Mouse (Mus musculus) regulatory T cell (primary cell): ENCODE results near the gene Apoe.

ENCODE experiments used
- in situ Hi-C: fragments of 300-600 bp; cut with MboI, MseI; formaldehyde crosslinking; loops from one replicate; pipeline ENCODE4 v1.15.1; 2025; ENCODE audit warnings: high pct_unique_total_duplicates

Gene Apoe

GRCm38 (mm10) chr7:19716055-19716682 is 17.2 kb upstream of the Apoe start:
- in situ Hi-C loops: no loop called here

DNA sequence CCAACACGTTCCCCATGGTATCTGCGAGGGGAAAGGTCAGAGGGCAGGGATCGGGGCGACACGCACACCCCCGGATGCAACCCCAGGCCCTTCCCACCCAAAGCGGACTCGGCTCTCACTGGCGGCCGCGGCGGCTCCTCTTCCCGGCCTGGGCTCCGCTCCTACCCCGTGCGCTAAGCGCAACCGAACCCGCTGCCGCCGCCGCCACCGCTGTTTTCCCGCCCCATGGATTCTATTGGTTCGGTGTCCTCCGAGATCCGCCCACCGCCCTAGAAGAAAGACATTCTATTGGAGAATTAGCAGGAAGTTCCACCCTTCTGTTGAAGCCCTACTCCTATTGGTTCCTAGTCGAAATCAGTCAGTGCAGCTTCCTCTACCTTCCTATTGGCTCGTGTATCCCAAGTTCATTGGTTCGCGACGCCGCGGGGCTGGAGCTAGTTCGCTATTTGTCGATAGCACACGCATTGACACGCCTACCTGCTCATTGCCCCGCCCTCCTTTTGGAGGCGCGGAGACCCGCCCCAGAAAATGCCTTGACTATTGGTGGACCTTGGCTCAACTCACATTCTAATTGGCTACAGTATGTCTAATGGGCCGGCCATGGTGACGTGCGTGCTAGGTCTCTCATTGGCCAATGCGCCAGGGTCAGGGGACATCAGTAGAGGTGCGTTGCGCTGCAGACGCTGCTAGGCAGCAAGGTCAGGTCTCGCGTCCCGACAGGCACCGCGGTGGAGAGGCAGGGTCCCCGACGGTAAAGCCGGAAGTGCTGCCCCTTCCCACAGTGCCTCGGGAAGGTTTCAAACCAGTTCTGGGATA is 16.5 kb upstream of the Apoe start, which contains the start of gene Tomm40:
Gene Tomm40, minus strand, starts transcription at position 200 of the 816 bp plus-strand sequence.
- in situ Hi-C loops: no loop called here

DNA sequence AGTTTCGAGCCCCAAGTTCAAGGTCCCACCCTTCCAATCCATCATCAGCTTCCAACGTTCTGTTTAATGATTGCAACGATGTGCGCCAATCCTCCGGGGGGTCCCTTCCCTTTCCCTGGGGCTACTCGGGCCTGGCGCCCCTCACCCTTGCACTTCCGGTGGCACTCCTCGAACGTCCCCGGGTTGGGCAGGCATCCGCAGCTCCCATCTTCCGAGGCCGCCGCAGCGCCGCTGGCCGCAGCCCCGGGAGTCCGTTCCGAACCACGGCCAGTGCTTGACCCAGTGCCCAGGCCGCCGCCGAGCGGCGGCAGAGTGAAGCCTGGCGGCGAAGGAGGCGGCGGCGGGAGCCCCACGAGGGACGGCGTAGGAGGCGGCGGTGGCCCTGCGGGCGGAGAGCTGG is 15.8 kb upstream of the Apoe start:
- in situ Hi-C loops: loop anchor here (5.0 kb wide), 1 partner anchor 48 kb away; the partner anchor contains the start of gene Clptm1

DNA sequence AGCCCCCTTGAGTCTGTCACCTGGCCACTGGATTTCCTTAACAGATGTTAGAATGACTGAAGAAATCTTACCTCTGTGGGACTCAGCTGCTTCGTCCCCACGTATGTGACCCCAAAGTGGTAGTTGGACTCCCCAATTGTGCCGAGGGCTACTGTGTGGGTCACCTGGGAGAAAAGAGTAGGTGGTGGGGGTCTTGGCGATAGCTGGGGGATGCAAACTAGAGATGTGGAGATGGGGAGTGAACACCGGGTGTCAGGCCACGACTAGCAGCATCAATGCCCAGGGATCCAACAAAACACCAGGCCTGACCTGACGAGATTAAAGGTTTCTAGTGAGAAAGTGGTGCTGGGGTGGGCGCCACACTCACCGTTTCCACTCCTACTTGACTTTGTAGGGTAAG is 14.6 kb upstream of the Apoe start:
- in situ Hi-C loops: loop anchor here (5.0 kb wide), 1 partner anchor 46 kb away; the partner anchor contains the start of gene Clptm1

GRCm38 (mm10) chr7:19713196-19713595 is 14.2 kb upstream of the Apoe start:
- in situ Hi-C loops: loop anchor here (5.0 kb wide), 1 partner anchor 46 kb away; the partner anchor contains the start of gene Clptm1

GRCm38 (mm10) chr7:19712414-19712813 is 13.4 kb upstream of the Apoe start:
- in situ Hi-C loops: loop anchor here (5.0 kb wide), 1 partner anchor 45 kb away; the partner anchor contains the start of gene Clptm1

GRCm38 (mm10) chr7:19710650-19711049 is 11.7 kb upstream of the Apoe start:
- in situ Hi-C loops: loop anchor here (5.0 kb wide), 1 partner anchor 43 kb away; the partner anchor contains the start of gene Clptm1

DNA sequence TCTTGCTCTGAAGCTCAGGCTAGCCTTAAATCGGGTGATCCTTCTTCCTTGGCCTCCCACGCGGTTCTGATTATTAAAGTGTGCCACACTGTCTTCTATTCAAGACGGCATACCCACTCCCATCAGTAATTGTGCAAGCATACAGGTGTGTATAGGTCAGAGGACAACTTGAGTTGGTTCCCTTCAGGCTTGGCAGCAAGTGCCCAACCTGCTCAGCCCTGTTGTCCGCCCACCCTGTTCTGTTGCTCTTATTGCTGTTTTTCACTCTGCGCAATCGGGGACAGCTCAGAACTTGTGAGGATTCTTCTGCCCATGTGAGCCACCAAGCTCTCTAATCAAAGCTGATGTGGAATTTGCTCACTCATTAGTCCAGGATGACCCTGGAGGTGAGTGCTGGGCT is 6.3 kb upstream of the Apoe start:
- in situ Hi-C loops: no loop called here

DNA sequence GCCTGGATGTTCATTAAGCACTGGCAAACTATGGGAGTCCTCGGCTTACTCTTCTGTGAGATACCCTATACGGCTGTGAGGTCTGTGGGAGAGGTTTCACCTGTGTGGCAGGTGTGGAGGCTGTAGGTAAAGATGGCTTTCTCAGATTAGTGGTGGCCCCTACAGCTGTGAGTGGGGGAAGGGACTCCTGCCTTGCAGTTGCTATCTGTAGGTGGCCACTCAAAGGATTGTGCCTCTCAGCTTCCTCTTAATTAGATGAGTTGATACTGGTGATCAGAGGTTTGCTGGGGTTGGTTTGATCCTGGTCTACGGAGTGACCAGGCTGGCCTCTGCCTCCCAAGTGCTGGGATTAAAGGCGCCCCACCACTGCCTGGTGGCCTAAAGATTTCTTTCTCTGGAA is 5.5 kb upstream of the Apoe start:
- in situ Hi-C loops: no loop called here

DNA sequence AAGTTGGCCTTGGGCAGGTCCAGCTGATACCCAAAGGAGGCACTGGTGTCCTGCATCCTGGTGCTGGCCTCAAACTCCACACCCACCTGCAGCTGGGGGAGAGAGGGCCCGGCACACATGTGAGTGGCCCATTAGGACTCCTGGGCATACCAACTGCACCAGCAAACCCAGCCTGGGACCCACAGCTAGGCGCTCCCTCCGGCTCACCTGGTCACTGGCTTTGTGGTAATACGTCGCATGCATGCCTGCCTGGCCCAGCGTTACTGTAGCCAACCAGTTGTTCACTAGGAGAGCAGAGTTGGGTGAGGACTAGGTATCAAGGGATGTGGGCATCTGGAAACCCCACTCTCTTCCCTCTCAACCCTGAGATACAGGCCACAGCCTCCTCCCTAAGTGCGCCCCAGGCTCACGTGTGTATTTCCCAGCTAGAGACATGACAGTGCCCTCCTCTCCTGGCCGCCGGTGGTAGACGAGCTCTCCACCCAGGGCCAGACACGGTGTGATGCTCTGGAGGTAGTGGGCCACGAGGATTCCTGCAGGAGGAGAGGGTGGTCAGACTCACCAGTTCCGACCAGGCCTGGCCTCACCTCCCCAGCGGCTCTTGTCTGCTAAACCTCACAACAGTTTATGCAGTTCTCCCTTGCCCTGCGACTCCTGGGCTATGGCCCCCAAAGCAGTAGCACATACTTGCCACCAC is 4.0 kb upstream of the Apoe start:
- in situ Hi-C loops: no loop called here

DNA sequence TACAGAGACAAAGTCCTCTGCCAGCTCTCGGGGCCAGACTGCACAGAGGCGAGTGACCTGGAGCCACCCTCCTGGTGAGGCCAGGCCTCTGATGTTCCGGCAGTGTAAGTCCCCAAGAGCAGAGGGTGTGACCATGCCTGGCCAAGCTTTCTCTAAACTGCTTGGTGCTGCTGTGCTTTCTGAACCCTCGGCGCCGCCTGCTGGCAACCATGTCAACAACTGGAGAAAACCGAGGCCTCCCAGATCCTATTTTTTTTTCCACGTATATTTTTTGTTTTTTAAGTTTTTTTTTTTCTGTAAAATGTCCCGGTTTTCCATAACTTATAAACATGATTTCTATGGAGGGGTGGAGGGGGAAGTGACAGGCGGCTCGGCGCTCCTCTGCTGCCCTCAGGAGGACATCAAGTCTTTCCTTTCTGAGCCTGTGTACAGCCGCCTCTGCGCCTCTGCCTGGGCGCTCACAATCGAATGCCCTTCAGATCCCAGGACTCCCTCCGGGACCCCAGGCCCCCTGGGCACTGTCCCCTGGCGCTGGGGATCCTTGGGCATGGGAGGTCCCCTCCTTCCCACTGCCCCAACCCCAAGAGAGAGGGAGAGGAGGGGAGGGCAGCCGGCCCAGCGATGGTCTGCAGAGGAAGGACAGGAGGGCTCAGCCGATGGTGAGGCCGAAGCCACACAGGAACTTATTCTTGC is 2.2 kb upstream of the Apoe start:
- in situ Hi-C loops: no loop called here

DNA sequence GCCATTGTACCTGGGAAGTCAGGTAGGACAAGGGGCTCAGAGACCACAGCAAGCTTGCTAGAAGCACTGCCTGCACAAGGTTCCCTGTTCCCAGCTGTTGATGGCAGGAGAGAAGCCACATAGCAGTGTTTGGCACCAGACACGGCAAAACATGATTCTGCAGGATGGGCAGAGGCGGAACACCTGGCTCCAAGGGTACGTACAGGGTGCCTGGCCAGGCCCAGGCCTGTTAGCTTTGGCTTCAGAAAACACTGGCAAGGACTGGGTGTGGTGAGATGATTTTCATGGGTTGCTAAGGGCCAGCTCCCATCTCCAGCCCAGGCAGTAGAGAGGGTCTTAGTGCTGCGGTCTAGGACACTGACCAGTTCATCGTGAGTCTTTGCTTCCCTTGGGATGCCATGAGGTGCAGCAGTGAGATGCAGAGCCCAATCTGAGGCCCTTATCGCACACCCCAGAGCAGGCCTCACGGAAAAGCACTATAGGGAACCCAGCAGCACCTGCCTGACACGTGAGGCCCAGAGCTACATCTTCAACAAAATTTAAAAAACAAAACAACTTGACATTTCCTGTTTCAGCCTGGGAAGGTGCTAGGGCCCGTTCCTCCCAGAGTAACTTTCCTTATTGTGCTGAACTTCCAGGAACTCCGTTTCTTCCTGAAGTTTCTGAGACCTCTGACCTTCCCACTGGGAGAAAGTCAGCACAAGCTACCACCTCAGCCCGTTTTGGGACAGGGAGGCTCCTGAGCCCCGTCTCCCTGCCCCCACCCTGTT is 1.5 kb upstream of the Apoe start:
- in situ Hi-C loops: no loop called here

DNA sequence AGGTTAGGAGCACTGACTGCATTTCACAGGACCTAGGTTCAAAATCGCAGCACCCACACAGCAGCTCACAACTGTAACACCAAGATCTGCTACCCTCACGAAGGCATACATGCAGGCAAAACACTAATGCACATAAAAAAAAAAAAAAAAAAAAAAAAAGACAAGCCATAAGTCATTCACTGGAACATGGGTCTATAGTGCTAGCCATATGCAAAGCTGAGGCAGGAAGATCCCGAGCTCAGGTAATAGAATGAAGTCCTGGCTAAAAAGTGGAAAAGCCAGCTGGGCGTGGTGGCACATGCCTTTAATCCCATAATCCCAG is 800 bp upstream of the Apoe start:
- in situ Hi-C loops: no loop called here

DNA sequence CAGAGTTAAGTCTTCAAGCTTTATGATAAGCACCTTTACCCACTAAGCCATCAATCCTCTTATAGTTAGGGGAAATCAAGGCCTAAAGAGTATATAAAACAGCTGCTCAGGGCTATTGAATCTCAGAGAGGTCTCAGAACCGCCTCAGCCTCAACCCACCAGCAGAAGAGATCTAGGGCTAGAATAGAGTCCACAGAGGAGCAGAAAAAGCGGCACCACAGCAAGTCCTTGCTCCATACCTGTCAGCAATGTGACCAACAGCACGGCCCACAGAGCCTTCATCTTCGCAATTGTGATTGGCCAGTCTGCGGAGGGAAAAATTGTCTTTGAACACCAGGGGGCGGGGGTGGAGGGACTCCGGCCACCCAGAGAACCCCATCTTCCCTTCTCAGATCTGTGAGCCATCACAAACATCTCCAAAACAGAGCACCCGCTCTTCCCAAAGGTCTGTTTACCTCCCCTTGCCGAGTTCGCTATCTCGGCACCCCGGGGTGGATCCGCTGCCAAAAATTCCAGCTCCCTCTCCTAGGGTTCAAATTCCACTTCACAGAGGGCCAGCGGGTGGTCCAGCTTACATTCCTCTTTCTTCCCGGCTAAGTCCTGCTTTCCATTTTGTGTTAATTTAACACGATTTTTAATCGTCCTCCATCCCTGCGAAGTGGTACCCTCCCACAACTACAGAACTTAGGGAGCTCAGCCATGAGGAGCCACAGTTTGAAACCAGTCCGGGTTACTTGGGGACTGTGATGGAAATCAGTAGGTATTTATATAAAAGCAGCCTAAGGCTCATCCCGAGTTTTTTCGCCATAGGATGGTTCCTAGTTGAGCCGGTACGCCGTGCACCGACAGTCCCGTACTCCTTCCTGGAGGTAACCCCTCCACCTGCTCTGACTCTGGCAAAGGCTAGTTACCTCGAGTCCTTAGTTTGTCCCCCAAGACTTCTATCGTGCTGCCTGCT is 760 bp downstream of the Apoe start:
- in situ Hi-C loops: no loop called here

DNA sequence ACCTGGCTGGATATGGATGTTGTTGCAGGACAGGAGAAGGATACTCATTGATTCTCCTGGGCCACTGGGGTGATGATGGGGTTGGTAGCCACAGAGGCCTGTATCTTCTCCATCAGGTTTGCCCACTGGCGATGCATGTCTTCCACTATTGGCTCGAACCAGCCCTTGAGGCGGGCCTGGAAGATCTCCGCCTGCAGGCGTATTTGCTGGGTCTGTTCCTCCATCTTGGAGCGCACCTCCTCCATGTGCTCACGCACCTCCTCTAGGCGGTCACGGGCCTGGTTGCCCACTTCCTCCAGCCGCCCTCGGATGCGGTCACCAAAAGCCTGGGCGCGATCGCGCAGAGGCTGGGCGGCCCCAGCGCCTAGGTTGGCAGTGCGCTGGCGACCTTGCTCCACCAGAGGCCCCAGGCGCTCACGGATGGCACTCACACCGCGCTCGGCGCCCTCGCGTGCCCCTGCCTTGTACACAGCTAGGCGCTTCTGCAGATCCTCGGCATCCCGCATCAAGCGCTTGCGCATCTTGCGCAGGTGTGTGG is 2.6 kb downstream of the Apoe start:
- in situ Hi-C loops: no loop called here

DNA sequence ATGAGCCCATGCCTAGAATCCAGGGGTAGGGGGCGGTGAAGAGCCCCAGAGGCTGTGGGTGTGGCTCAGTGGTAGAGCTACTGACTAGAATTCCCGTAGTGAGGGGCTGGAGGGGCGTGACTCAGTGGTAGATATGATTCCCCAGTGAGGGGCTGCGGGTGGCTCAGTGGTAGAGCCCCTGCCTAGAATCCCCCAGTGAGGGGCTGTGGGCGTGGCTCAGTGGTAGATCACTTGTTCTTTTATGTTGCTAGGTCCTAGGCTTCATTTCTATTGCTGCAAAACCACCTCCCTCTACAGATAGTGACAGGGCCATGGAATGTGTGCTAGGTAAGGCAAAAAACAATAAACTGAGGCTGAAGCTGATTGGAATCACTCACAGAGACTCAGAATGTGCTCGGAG is 3.1 kb downstream of the Apoe start:
- in situ Hi-C loops: no loop called here

GRCm38 (mm10) chr7:19695213-19695594 is 3.8 kb downstream of the Apoe start:
- in situ Hi-C loops: no loop called here

- in situ Hi-C loops: no loop called here
Observed at GRCm38 (mm10) chr7:19694336-19695212, 4.4 kb downstream of the Apoe start.

GRCm38 (mm10) chr7:19693421-19693820 is 5.6 kb downstream of the Apoe start:
- in situ Hi-C loops: no loop called here
